Mouse (Mus musculus) olfactory bulb, adult 2 months (tissue): ENCODE data around the gene Fadd.

Experiments
- CTCF ChIP-seq: fragments of 200-500 bp; IDR thresholded peaks from 2 replicates; pipeline ENCODE4 v1.5.1; 2012; ENCODE audit warnings: low read depth, mild to moderate bottlenecking, low read length, moderate library complexity; ENCODE audit not compliant: insufficient read depth
- POLR2A ChIP-seq: fragments of 200-500 bp; IDR thresholded peaks from 2 replicates; pipeline ENCODE4 v1.6.1; 2012; ENCODE audit warnings: mild to moderate bottlenecking, low read depth, low read length, moderate library complexity; ENCODE audit not compliant: insufficient read depth

- TF ChIP-seq POLR2A (no peak), CTCF (no peak)
Measured at GRCm38 (mm10) chr7:144626042-144626441, 43.8 kb upstream of the Fadd start.
